13 mouse cellular contexts compared by ENCODE assay signal in the genomic region with DNA sequence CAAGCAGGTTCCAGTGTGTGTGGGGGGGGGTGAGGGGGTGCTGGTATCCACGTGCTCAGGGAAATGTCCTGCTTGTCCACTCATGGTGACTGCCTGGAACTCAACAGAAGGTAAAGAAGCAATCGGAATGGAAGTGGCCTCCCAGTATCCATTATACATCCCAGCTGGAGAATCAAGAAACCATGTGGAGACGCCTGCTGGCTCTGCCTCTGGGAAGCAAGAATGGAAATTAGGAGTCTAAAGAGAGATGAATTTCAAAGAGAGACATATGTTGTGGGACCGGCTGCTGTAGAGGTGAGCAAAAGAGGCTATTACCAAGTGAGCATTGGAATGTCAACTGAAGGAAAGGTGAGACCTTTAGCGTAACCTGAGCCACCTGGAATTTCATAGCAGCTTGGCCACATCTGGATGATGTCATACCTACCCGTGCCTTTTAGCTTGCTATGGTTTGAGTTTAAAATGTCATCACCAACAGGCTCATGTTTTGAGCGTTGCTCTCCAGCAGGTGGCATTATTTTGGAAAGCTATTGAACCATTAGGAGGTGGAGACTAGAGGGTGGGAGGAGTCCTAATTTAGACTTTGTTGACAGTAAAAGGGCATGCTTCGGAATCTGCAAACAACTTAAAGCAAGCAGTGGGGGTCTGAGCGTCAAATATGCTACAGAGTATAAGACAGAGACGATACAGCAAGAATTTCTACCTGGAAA.
DNase-seq lines count a peak whose midpoint lies in the region; ATAC-seq lines count a peak whose summit lies in the region.
"Had no signal": no experiment of that assay in that cellular context is flagged by ENCODE, and none has a peak within 500 bp of the region (broad histone marks: within the 10 kb centered on the region; RNA-seq: fewer than 3 reads in every experiment).

No protein-coding gene starts in this region.

- H3K36me3 ChIP-seq in heart, embryonic 11.5 days (ENCODE audit: control insufficient read depth, insufficient read depth, low read length), result no peaks in the 10 kb centered on the region
- no peaks in the 10 kb centered on the region for H3K36me3 ChIP-seq in embryonic facial prominence, embryonic 11.5 days (replicated peaks; ENCODE audit: control insufficient read depth, insufficient read depth, low read depth, low read length)
- H3K36me3 ChIP-seq: heart, embryonic 10.5 days; limb, embryonic 13.5 days had no signal

- WGBS in heart, embryonic 11.5 days (ENCODE audit: insufficient replicate concordance), result 55% methylated on average over 10 of the region's 10 CpGs
- 46% methylated on average over 10 of the region's 10 CpGs for WGBS in embryonic facial prominence, embryonic 11.5 days

- H3K4me2 ChIP-seq in heart, embryonic 11.5 days, result no peak overlapping the region
- no peak overlapping the region for H3K4me2 ChIP-seq in embryonic facial prominence, embryonic 11.5 days (ENCODE audit: low read depth, low read length)
- H3K4me2 ChIP-seq: limb, embryonic 13.5 days had no signal

- H3K4me3 ChIP-seq in heart, embryonic 11.5 days (ENCODE audit: low read depth, low read length), result no peak overlapping the region
- H3K4me3 ChIP-seq in embryonic facial prominence, embryonic 11.5 days (ENCODE audit: low read depth, low read length), result no peak overlapping the region
- H3K4me3 ChIP-seq: erythroblast, embryonic 14.5 days; heart, embryonic 10.5 days; limb, embryonic 13.5 days had no signal

- H3K9ac ChIP-seq in heart, embryonic 11.5 days (ENCODE audit: low read depth, low read length), result no peak overlapping the region
- H3K9ac ChIP-seq in embryonic facial prominence, embryonic 11.5 days (replicated peaks; ENCODE audit: low read length), result no peak overlapping the region
- H3K9ac ChIP-seq: limb, embryonic 13.5 days had no signal

- peak; percentile 56 for DNase-seq in heart, adult 11 months
- peak; percentile 9 to 17 for DNase-seq in right cerebral cortex, adult 2 months (ENCODE audit: low spot score in 2 of 2)
- DNase-seq in right cerebral cortex, postnatal 14 days, result no peak
- peak; percentile 35 for DNase-seq in embryonic facial prominence, embryonic 11.5 days (ENCODE audit: low spot score)
- DNase-seq in MN1 (ENCODE audit: low spot score), result no peak
- DNase-seq in T-cell, adult 2 months (ENCODE audit: low spot score), result no peak
- DNase-seq: cerebellum, adult 8-10 months; kidney, postnatal 14 days; lung, postnatal 4 days had no signal

- H3K27me3 ChIP-seq in heart, embryonic 11.5 days (ENCODE audit: control insufficient read depth, insufficient read depth, low read length), result no peaks in the 10 kb centered on the region
- H3K27me3 ChIP-seq in embryonic facial prominence, embryonic 11.5 days (ENCODE audit: control insufficient read depth, insufficient read depth, low read length), result no peaks in the 10 kb centered on the region
- H3K27me3 ChIP-seq: limb, embryonic 13.5 days had no signal

- no peaks in the 10 kb centered on the region for H3K4me1 ChIP-seq in heart, embryonic 11.5 days (ENCODE audit: control insufficient read depth, insufficient read depth, low read length)
- H3K4me1 ChIP-seq in embryonic facial prominence, embryonic 11.5 days (ENCODE audit: control insufficient read depth, insufficient read depth, low read length), result no peaks in the 10 kb centered on the region
- H3K4me1 ChIP-seq: heart, embryonic 10.5 days had no signal

- H3K27ac ChIP-seq in heart, embryonic 11.5 days (ENCODE audit: low read depth, low read length), result no peak overlapping the region
- no peak overlapping the region for H3K27ac ChIP-seq in embryonic facial prominence, embryonic 11.5 days (replicated peaks; ENCODE audit: low read depth, low read length)
- H3K27ac ChIP-seq: heart, embryonic 10.5 days; limb, embryonic 13.5 days had no signal

- no peak for ATAC-seq in heart, embryonic 11.5 days (replicated peaks; ENCODE audit: insufficient number of reproducible peaks, low FRiP score, low TSS enrichment)
- ATAC-seq in embryonic facial prominence, embryonic 11.5 days (replicated peaks; ENCODE audit: insufficient number of reproducible peaks, low FRiP score, low TSS enrichment, low read depth), result no peak

- H3K9me3 ChIP-seq in heart, embryonic 11.5 days (replicated peaks; ENCODE audit: control insufficient read depth, low read length), result no peaks in the 10 kb centered on the region
- H3K9me3 ChIP-seq in embryonic facial prominence, embryonic 11.5 days (replicated peaks; ENCODE audit: control insufficient read depth, low read length), result no peaks in the 10 kb centered on the region
- H3K9me3 ChIP-seq: heart, embryonic 10.5 days; limb, embryonic 13.5 days had no signal

Comparison
In these comparisons a context has a peak if more than half of its experiments do, and no peak if none do; other contexts are left out.
1. DNase-seq: peak in heart, adult 11 months (single experiment), right cerebral cortex, adult 2 months (2 of 2) and embryonic facial prominence, embryonic 11.5 days (single experiment); none in right cerebral cortex, postnatal 14 days (single experiment), MN1 (single experiment) and T-cell, adult 2 months (single experiment).